Mouse (Mus musculus) stomach, embryonic 14.5 days (tissue): ENCODE measurements around the gene Gzmd. TPM values are rescaled to one million over a fixed set of nuclear protein-coding genes. Genes with fewer than 3 reads are reported as not detected.

ENCODE experiments used
- ATAC-seq: fragments of 200-750 bp; cut with Nextera tagmentation; 2 replicates; pipeline ENCODE4 v1.8.0; 2017; ENCODE audit warnings: low read depth, moderate TSS enrichment; ENCODE audit not compliant: insufficient number of reproducible peaks, insufficient read depth, low FRiP score
- H3K27ac ChIP-seq: fragments of 300-500 bp; sonication (generic); 2 replicates; pipeline ENCODE4 v1.5.1; 2014; ENCODE audit warnings: mild to moderate bottlenecking, low read length, moderate library complexity, mixed read lengths
- H3K27me3 ChIP-seq: fragments of 300-500 bp; sonication (generic); 2 replicates; pipeline ENCODE4 v1.6.1; 2014; ENCODE audit warnings: low read length, control low read depth, mixed read lengths; ENCODE audit not compliant: control insufficient read depth, insufficient read depth
- H3K36me3 ChIP-seq: fragments of 300-500 bp; sonication (generic); 2 replicates; pipeline ENCODE4 v1.6.1; 2014; ENCODE audit warnings: mild to moderate bottlenecking, control low read depth, low read length, moderate library complexity, mixed read lengths; ENCODE audit not compliant: control insufficient read depth, insufficient read depth
- H3K4me1 ChIP-seq: fragments of 300-500 bp; sonication (generic); 2 replicates; pipeline ENCODE4 v1.6.1; 2014; ENCODE audit warnings: low read length, control low read depth, mixed read lengths; ENCODE audit not compliant: control insufficient read depth, insufficient read depth
- H3K4me2 ChIP-seq: fragments of 300-500 bp; sonication (generic); replicated peaks from 2 replicates; pipeline ENCODE4 v1.6.1; 2014; ENCODE audit warnings: low read depth, low read length, control low read depth
- H3K4me3 ChIP-seq: fragments of 300-500 bp; sonication (generic); 2 replicates; pipeline ENCODE4 v1.5.1; 2014; ENCODE audit warnings: low read depth, low read length, control low read depth
- H3K9ac ChIP-seq: fragments of 300-500 bp; sonication (generic); replicated peaks from 2 replicates; pipeline ENCODE4 v1.6.1; 2014; ENCODE audit warnings: low read depth, mild to moderate bottlenecking, control low read depth, low read length, moderate library complexity, mixed read lengths
- H3K9me3 ChIP-seq: fragments of 300-500 bp; sonication (generic); 2 replicates; pipeline ENCODE4 v1.6.1; 2016; ENCODE audit warnings: low read depth, low read length, control low read depth; ENCODE audit not compliant: control insufficient read depth
- WGBS: fragments of 180-500 bp; shearing (Covaris S2); extraction: QIAGEN DNeasy Blood & Tissue Kit; methylation state at CpG from one replicate; pipeline ENCODE4 v1.1.7; 2014; 5-methylcytosine and 5-hydroxymethylcytosine counted together
- microRNA-seq: library from miRNA; unstranded; fragments of <30 nt; microRNA quantifications from one replicate; pipeline ENCODE4, GENCODE M21; 2016
- polyA plus RNA-seq: library from polyadenylated mRNA; unstranded; fragments of >200 nt; fragmentation: Nextera tagmentation; extraction: Ambion mirVana; gene quantifications from 2 replicates; pipeline ENCODE4 v1.2.1, GENCODE M21; 2014

Gene Gzmd
- polyA plus RNA-seq, 1 experiment from 2014 or later = not detected

DNA sequence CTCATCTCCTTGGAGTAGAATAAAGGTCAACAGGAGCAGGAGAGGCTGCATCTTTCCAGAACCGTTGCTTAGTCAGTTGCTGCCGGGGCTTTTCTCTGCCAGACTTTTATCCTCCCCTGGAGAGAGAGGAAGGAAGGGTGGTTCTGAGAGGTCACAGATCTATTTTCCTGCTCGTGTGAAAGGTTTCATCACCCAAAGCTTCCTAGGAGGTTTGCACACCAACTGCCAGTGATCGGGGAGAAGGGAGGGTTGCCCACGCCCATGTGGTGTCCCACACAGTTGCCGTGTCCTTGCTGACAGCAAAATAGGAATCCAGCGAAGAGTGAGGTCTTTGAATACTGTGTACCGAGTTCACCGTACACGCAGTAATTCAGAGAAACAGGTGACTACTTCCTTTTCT is 30.0 kb downstream of the Gzmd start, which contains the start of gene Ctsg:
TSS of gene Ctsg (minus strand) at position 189 of the 400 bp plus-strand sequence.
- no peak within 1 kb of the TSS for H3K9ac ChIP-seq
- ATAC-seq = no peak
- no peaks in the 10 kb centered on the region for H3K4me1 ChIP-seq
- no peaks in the 10 kb centered on the region for H3K27me3 ChIP-seq
- H3K27ac ChIP-seq = no peak within 1 kb of the TSS
- H3K36me3 ChIP-seq = no peaks in the 10 kb centered on the region
- H3K9me3 ChIP-seq = no peaks in the 10 kb centered on the region
- WGBS = 75% methylated on average over 10 of the region's 10 CpGs
- H3K4me3 ChIP-seq = no peak within 1 kb of the TSS
- no peak within 1 kb of the TSS for H3K4me2 ChIP-seq

DNA sequence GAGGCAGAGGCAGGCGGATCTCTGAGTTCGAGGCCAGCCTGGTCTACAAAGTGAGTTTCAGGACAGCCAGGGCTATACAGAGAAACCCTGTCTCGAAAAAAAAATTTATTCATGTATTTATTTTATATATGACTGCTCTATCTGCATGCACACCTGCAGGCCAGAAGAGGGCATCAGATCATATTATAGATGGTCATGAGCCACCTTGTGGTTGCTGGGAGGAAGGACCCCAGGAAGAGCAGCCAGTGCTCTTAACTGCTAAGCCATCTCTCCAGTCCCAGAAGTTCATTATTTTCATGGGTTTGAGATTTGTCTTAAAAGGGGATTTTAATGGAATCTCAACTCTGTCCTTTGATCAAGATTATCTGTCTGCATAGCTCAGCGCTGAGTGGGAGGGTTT is 33.5 kb downstream of the Gzmd start:
- Histone ChIP-seq H3K27ac (no peak overlapping the region), H3K4me1 (no peaks in the 10 kb centered on the region), H3K36me3 (no peaks in the 10 kb centered on the region), H3K4me3 (no peak overlapping the region), H3K9me3 (no peaks in the 10 kb centered on the region), H3K27me3 (no peaks in the 10 kb centered on the region), H3K4me2 (no peak overlapping the region), H3K9ac (no peak overlapping the region)
- WGBS = 75% methylated on average over 4 of the region's 4 CpGs
- no peak for ATAC-seq

GRCm38 (mm10) chr14:56097597-56097996 is 34.8 kb downstream of the Gzmd start:
- no peak overlapping the region for H3K27ac ChIP-seq
- no peak for ATAC-seq
- no peaks in the 10 kb centered on the region for H3K4me1 ChIP-seq
- no peak overlapping the region for H3K9ac ChIP-seq
- no peaks in the 10 kb centered on the region for H3K36me3 ChIP-seq
- no peak overlapping the region for H3K4me3 ChIP-seq
- H3K27me3 ChIP-seq = no peaks in the 10 kb centered on the region
- no peaks in the 10 kb centered on the region for H3K9me3 ChIP-seq
- 66% methylated on average over 1 of the region's 1 CpGs for WGBS
- H3K4me2 ChIP-seq = no peak overlapping the region

- Histone ChIP-seq H3K27ac (no peak overlapping the region), H3K9ac (no peak overlapping the region), H3K4me2 (no peak overlapping the region), H3K4me1 (no peaks in the 10 kb centered on the region), H3K27me3 (no peaks in the 10 kb centered on the region), H3K9me3 (no peaks in the 10 kb centered on the region), H3K36me3 (no peaks in the 10 kb centered on the region), H3K4me3 (no peak overlapping the region)
- ATAC-seq = no peak
- WGBS = 77% methylated on average over 2 of the region's 2 CpGs
These were observed 39.1 kb downstream of the Gzmd start for GRCm38 (mm10) chr14:56093353-56093752.

- no peak overlapping the region for H3K27ac ChIP-seq
- no peak overlapping the region for H3K4me2 ChIP-seq
- no peaks in the 10 kb centered on the region for H3K27me3 ChIP-seq
- H3K9ac ChIP-seq = no peak overlapping the region
- no peaks in the 10 kb centered on the region for H3K9me3 ChIP-seq
- no peaks in the 10 kb centered on the region for H3K4me1 ChIP-seq
- 73% methylated on average over 3 of the region's 3 CpGs for WGBS
- ATAC-seq = no peak
- H3K36me3 ChIP-seq = no peaks in the 10 kb centered on the region
- no peak overlapping the region for H3K4me3 ChIP-seq
These were observed 45.7 kb downstream of the Gzmd start for GRCm38 (mm10) chr14:56086711-56087110.

DNA sequence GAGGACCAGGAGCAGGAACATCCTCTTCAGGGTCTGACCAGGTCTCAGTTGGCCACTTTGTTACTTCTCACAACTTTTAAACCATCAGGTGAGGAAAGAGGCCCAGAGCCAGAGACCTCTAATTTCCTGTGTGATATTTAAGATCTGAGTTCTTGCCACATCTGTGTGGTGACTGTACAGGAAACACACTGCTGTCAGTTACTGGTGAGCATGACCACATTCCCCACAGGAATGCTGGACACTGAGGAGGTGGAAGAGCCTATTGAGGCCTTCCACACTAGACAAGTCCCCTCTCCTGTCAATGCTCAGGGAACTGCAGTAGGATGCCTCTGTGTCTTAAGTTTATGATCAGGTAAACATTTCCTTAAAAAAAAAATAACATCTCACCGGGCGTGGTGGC is 47.2 kb downstream of the Gzmd start, which contains the start of gene Mcpt8:
TSS of gene Mcpt8 (minus strand) at position 107 of the 400 bp plus-strand sequence.
- H3K9me3 ChIP-seq = no peaks in the 10 kb centered on the region
- H3K27me3 ChIP-seq = no peaks in the 10 kb centered on the region
- no peak for ATAC-seq
- WGBS = 89% methylated on average over 2 of the region's 2 CpGs
- no peak within 1 kb of the TSS for H3K4me3 ChIP-seq
- H3K4me2 ChIP-seq = no peak within 1 kb of the TSS
- no peaks in the 10 kb centered on the region for H3K4me1 ChIP-seq
- H3K36me3 ChIP-seq = no peaks in the 10 kb centered on the region
- H3K27ac ChIP-seq = no peak within 1 kb of the TSS
- H3K9ac ChIP-seq = no peak within 1 kb of the TSS

GRCm38 (mm10) chr14:56082016-56082415 is 50.4 kb downstream of the Gzmd start:
- H3K4me1 ChIP-seq = no peaks in the 10 kb centered on the region
- no peak overlapping the region for H3K4me2 ChIP-seq
- H3K27me3 ChIP-seq = no peaks in the 10 kb centered on the region
- no peaks in the 10 kb centered on the region for H3K9me3 ChIP-seq
- no peak overlapping the region for H3K4me3 ChIP-seq
- H3K36me3 ChIP-seq = no peaks in the 10 kb centered on the region
- H3K9ac ChIP-seq = no peak overlapping the region
- no peak overlapping the region for H3K27ac ChIP-seq
- no peak for ATAC-seq
- WGBS = 86% methylated on average over 4 of the region's 4 CpGs

Small RNAs within 50 kb of the gene (microRNA-seq; reads per million reads assigned to microRNA genes)
- gene Mir6949 = not detected

Other genes with a start within 250 kb of the Gzmd start
- gene Cbln3, start 248.2 kb downstream of the Gzmd start, polyA plus RNA-seq = 0.36 and 0.45 TPM in 2 replicates
- 10.4 TPM in 2 replicates for gene Khnyn, start 247.7 kb downstream of the Gzmd start, polyA plus RNA-seq
- 64.4 and 71.5 TPM in 2 replicates for gene Sdr39u1, start 232.3 kb downstream of the Gzmd start, polyA plus RNA-seq
- 2.6 and 3.4 TPM in 2 replicates for gene Cma1, start 187.9 kb downstream of the Gzmd start, polyA plus RNA-seq
- gene Cma2, start 181.6 kb downstream of the Gzmd start, polyA plus RNA-seq = not detected in 2 replicates
- 0.58 and 0.86 TPM in 2 replicates for gene Mcpt1, start 114.6 kb downstream of the Gzmd start, polyA plus RNA-seq
- gene Mcpt9, start 102.1 kb downstream of the Gzmd start, polyA plus RNA-seq = not detected in 2 replicates
- 0.64 and 1.0 TPM in 2 replicates for gene Mcpt2, start 90.6 kb downstream of the Gzmd start, polyA plus RNA-seq
- 0.52 and 1.2 TPM in 2 replicates for gene Mcpt4, start 70.3 kb downstream of the Gzmd start, polyA plus RNA-seq
- 1.0 and 1.5 TPM in 2 replicates for gene Mcpt8, start 47.3 kb downstream of the Gzmd start, polyA plus RNA-seq
- gene Ctsg, start 30.0 kb downstream of the Gzmd start, polyA plus RNA-seq = 0.43 and 0.51 TPM in 2 replicates
- not detected in 2 replicates for gene Gzme, start 12.0 kb downstream of the Gzmd start, polyA plus RNA-seq
- gene Gzmg, start 27.0 kb upstream of the Gzmd start, polyA plus RNA-seq = not detected in 2 replicates
- gene Gzmn, start 42.0 kb upstream of the Gzmd start, polyA plus RNA-seq = not detected in 2 replicates
- gene Gzmf, start 78.8 kb upstream of the Gzmd start, polyA plus RNA-seq = not detected in 2 replicates
- not detected in 2 replicates for gene Gzmc, start 102.0 kb upstream of the Gzmd start, polyA plus RNA-seq
- gene Gzmb, start 129.7 kb upstream of the Gzmd start, polyA plus RNA-seq = 0.41 and 1.0 TPM in 2 replicates
- gene Atp12a, start 232.5 kb upstream of the Gzmd start, polyA plus RNA-seq = 0.17 and 0.22 TPM in 2 replicates